ENCODE assay signal across 15 mouse cellular contexts in genomic region chr17:65789576-65789975, GRCm38 (mm10).
"Had no signal": no experiment of that assay in that cellular context is flagged by ENCODE, and none has a peak within 500 bp of the region (broad histone marks: within the 10 kb centered on the region; RNA-seq: fewer than 3 reads in every experiment).

No protein-coding gene starts in this region.

- DNase-seq: retina, postnatal 1 day; right cerebral cortex, adult 18-20 months; right cerebral cortex, postnatal 25 days; right cerebral cortex, postnatal 4 days; thymus, adult 2 months; thymus, postnatal 25 days; thymus, postnatal 4 days had no signal

- H3K4me3 ChIP-seq: midbrain, embryonic 10.5 days; midbrain, embryonic 13.5 days; myocyte; neural tube, embryonic 13.5 days; neural tube, embryonic 15.5 days; stomach, embryonic 15.5 days had no signal

- H3K27ac ChIP-seq: midbrain, embryonic 10.5 days; midbrain, embryonic 13.5 days; neural tube, embryonic 13.5 days; neural tube, embryonic 15.5 days; stomach, embryonic 15.5 days; stomach, postnatal 0 days had no signal

- ATAC-seq: midbrain, embryonic 16.5 days had no signal
